Mouse (Mus musculus) brain, embryonic 18.5 days (tissue): Measurements from ENCODE around the gene Nlrc3.

ENCODE experiments used
- DNase-seq: peaks from one replicate; pipeline ENCODE4 v3.0.0-alpha.2; 2012; ENCODE audit warnings: low read depth, low spot score

Nlrc3 gene

GRCm38 (mm10) chr16:3929151-3929550 lies 47.3 kb downstream of the Nlrc3 start:
- no peak for DNase-seq

- no peak for DNase-seq
These were observed 47.9 kb downstream of the Nlrc3 start for GRCm38 (mm10) chr16:3928582-3928981.

DNA sequence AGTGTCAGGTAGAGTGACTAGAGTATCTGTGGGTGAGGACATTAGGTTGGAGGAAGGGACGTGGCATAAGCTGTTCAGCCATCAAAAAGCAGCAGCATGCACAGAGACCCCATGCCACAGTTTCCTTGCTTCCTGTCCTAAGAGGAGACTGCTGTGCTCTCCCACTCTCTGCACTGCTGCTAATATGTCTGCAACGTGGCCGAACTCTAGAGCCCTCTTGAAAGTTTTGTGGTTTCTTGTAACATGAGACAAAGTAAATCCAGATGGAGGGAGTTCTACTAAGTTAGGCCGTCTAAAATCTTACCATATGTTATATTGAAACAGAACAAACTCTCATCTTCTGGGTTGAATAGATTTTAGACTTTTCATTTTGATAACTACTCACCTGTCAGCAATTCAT lies 52.5 kb downstream of the Nlrc3 start:
- DNase-seq: no peak

DNA sequence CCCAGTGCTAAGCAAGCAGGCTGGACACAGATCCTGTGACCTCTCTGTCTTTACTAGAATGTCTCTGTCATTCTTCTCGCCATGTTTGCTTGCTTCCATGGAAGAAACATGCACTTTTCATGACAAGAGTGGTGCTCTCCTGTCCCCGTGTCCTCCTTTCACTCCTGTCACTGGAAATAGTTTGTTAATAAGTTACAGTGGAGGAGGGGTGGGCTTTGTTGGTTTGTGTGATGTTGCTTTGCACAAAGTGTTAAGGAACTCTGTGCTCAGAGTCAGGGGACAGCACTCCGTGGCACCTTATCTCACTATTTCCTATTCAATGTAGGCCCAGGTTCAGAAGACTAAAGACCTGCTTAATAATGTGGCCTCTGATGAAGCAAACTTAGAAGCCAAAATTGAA lies 52.9 kb downstream of the Nlrc3 start:
- no peak for DNase-seq

GRCm38 (mm10) chr16:3920756-3921155 lies 55.7 kb downstream of the Nlrc3 start:
- DNase-seq: no peak

GRCm38 (mm10) chr16:3909118-3909517 lies 67.3 kb downstream of the Nlrc3 start:
- DNase-seq: no peak

DNA sequence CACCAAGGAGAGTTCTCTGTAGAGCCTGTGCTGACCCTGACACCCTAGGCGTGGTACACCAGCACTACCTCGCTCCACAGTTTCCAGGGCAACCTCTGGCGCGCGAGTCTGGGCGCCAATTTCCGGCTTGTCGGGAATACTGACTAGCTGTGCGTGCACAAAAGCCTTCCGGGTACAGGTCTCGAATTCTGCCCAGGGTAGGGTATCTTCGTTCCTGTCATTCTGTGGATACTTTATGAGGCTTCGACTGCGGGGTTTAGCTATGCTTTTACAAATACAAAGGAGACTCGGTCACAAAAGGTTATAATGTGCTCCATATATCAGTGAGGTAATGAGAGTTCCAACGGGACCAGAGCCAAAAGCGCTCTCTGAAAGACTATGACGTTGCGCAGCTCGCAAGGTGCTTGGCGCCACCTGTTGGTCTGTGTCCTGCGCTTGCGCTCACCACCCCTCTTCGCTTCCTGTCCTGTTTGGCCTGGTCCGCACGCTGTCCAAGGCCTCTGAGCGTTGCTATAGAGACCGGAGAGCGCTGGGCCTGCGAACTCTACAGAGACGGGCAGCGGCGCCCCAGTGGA lies 67.8 kb downstream of the Nlrc3 start, which contains the start of the genes 1700037C18Rik and Cluap1:
Gene 1700037C18Rik (minus strand): TSS at position 153 of the 575 bp plus-strand sequence.
Gene Cluap1 (plus strand): TSS at position 265 of the 575 bp plus-strand sequence.
- DNase-seq: peak; percentile 85

DNA sequence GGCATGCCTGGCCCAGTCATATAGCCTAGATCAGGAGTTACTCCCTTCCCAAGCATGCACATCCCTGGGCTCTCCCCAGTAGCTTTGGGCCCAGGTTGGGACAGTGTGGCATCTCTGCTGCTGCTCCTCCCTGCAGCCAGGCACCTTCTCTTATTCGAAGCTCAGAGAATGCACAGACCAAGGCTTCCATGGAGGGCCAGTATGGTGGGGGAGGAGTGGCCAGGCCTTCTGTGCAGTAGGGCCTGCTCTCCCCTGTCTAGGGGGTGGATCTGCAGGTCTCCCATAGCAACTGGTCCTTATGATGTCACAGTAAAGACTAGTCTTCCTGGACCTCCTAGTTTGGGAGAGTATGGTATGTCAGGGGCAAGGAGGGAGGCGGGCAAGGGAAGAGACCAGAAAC lies 69.0 kb downstream of the Nlrc3 start:
- DNase-seq: no peak

- no peak for DNase-seq
These were observed 79.9 kb downstream of the Nlrc3 start for GRCm38 (mm10) chr16:3896553-3896952.

GRCm38 (mm10) chr16:3896046-3896445 lies 80.4 kb downstream of the Nlrc3 start:
- no peak for DNase-seq

DNA sequence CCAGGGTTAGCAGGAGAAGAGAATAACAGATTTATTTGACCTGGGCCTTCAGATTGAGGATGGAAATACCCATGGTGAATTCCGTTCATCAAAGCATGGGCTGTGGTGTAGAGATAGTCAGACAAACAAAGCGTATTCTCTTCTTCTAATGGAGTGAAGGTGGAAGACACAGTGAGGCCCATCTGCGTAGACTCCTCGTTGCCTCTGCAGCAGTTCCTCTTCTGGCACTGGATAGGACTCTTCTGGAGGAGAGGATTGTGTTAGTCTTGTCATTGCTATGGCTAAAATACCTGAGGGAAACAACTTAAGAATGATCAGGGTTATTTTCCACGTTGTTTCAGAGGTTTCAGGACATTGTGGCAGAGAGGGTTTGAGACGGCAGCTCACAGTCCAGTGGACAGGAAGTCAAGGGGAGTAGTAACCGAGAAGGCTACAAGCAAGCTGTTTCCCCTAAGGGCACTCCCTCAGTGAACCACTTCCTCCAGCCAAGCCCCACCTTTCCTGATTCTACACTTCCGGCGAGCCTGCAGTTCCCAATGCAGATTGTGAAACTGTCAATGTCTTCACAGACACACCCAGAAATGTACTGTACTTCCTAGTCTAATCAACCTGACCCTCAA lies 81.1 kb downstream of the Nlrc3 start:
- no peak for DNase-seq
